Mouse (Mus musculus) gonadal fat pad, adult 2 months (tissue): ENCODE measurements around the gene Cdyl. TPM values are rescaled to one million over a fixed set of nuclear protein-coding genes. Genes with fewer than 3 reads are reported as not detected.

Source experiments
- DNase-seq: peaks from one replicate; pipeline ENCODE4 v3.0.0-alpha.2; 2012; ENCODE audit warnings: low read depth
- polyA plus RNA-seq: library from polyadenylated mRNA; depleted of rRNA; stranded (reverse); fragments of >200 nt; gene quantifications from 2 replicates; pipeline ENCODE4 v1.2.3, GENCODE M21; 2012

The Cdyl gene
- polyA plus RNA-seq, 1 experiment, result 6.2 TPM

GRCm38 (mm10) chr13:35797811-35798522 lies 138.3 kb downstream of the Cdyl start:
- no peak for DNase-seq

- no peak for DNase-seq
Measured at GRCm38 (mm10) chr13:35798645-35799044, 139.0 kb downstream of the Cdyl start.

- DNase-seq, result no peak
Measured at GRCm38 (mm10) chr13:35800270-35800669, 140.6 kb downstream of the Cdyl start.

GRCm38 (mm10) chr13:35805727-35806126 lies 146.1 kb downstream of the Cdyl start:
- DNase-seq, result no peak

GRCm38 (mm10) chr13:35806165-35806564 lies 146.5 kb downstream of the Cdyl start:
- DNase-seq, result no peak

- no peak for DNase-seq
Measured at GRCm38 (mm10) chr13:35807016-35807415, 147.4 kb downstream of the Cdyl start.

GRCm38 (mm10) chr13:35807525-35807924 lies 147.9 kb downstream of the Cdyl start:
- no peak for DNase-seq

GRCm38 (mm10) chr13:35807940-35808339 lies 148.3 kb downstream of the Cdyl start:
- no peak for DNase-seq

- DNase-seq, result no peak
Measured at GRCm38 (mm10) chr13:35809252-35810159, 149.9 kb downstream of the Cdyl start.

- no peak for DNase-seq
Measured at GRCm38 (mm10) chr13:35810160-35810537, 150.5 kb downstream of the Cdyl start.

GRCm38 (mm10) chr13:35811361-35812190 lies 151.9 kb downstream of the Cdyl start:
- DNase-seq, result no peak

- DNase-seq, result no peak
Measured at GRCm38 (mm10) chr13:35812191-35812440, 152.5 kb downstream of the Cdyl start.

GRCm38 (mm10) chr13:35813348-35814127 lies 153.9 kb downstream of the Cdyl start:
- DNase-seq, result no peak

GRCm38 (mm10) chr13:35815205-35815726 lies 155.6 kb downstream of the Cdyl start:
- no peak for DNase-seq

GRCm38 (mm10) chr13:35815782-35816368 lies 156.2 kb downstream of the Cdyl start:
- no peak for DNase-seq

- DNase-seq, result no peak
Measured at GRCm38 (mm10) chr13:35817626-35818025, 158.0 kb downstream of the Cdyl start.

GRCm38 (mm10) chr13:35818060-35818459 lies 158.4 kb downstream of the Cdyl start:
- no peak for DNase-seq

- DNase-seq, result no peak
Measured at GRCm38 (mm10) chr13:35821821-35822454, 162.3 kb downstream of the Cdyl start.

GRCm38 (mm10) chr13:35822795-35823194 lies 163.2 kb downstream of the Cdyl start:
- DNase-seq, result no peak

- DNase-seq, result no peak
Measured at GRCm38 (mm10) chr13:35825639-35826038, 166.0 kb downstream of the Cdyl start.
